19 mouse cellular contexts compared by ENCODE assay signal in the genomic region with DNA sequence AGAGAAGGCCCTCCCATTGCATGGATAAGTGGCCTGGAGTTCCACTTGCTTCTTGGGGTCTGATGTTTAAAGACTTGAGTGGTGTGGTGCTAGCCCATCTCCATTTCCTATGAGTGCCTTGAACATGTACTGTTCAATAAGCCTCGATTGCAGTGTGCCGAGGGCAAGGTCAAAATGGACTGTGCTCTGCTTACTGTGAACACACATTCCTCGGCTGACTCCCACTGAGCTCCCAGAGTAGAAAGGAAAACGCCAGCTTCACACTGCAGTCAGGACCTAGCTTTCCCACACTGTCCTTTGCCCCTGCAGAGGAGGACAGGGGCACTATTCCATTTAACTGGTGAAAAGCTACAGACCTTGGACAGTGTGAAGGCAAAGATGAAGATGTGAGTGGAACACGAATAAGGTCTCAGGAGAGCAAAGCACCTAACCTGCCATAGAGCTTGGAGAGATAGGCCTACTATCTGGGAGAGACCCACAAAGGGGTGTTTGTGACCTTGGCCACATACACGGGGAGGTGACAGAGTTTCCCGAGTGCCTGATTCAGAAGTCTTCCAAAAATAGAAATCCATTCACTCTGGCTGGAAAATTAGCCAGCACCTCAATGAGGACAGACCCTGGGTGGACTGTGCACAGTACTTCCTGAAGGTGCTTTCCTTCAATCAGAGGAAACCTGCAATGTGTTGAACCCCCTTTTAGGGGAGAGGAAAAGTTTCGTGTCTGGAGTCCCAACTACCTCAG. TPM values are rescaled to one million over a fixed set of nuclear protein-coding genes. Genes with fewer than 3 reads are reported as not detected.
DNase-seq lines count a peak whose midpoint lies in the region; ATAC-seq and TF ChIP-seq lines count a peak whose summit lies in the region.
"Had no signal": no experiment of that assay in that cellular context is flagged by ENCODE, and none has a peak within 500 bp of the region (broad histone marks: within the 10 kb centered on the region; RNA-seq: fewer than 3 reads in every experiment).

No protein-coding gene starts in this region.

- no peaks in the 10 kb centered on the region for H3K4me1 ChIP-seq in kidney, adult 2 months (ENCODE audit: control insufficient read depth, insufficient read depth, low read length)
- no peaks in the 10 kb centered on the region for H3K4me1 ChIP-seq in kidney, embryonic 14.5 days (ENCODE audit: control insufficient read depth, insufficient read depth, low read length)
- peaks cover 7% of the 10 kb centered on the region for H3K4me1 ChIP-seq in embryonic facial prominence, embryonic 10.5 days
- peaks cover 23% of the 10 kb centered on the region for H3K4me1 ChIP-seq in heart, embryonic 16.5 days (ENCODE audit: control insufficient read depth, insufficient read depth, low read length)
- H3K4me1 ChIP-seq in hindbrain, embryonic 13.5 days (replicated peaks), result peaks cover 8% of the 10 kb centered on the region

- TF ChIP-seq CTCF in kidney, adult 2 months (conservative IDR thresholded peaks at IDR 0.05; ENCODE audit: insufficient read depth, insufficient read length, low read depth, low read length), result no peak

- peak; percentile 2 to 3 for DNase-seq in frontal cortex, postnatal 25 days (ENCODE audit: low spot score in 2 of 2)
- DNase-seq in frontal cortex, adult 2 months (ENCODE audit: extremely low spot score in 1 of 2, low spot score in 1 of 2), result no peak
- peak; percentile 42 for DNase-seq in kidney, adult 2 months
- peak; percentile 4 for DNase-seq in embryonic facial prominence, embryonic 10.5 days (ENCODE audit: low spot score)
- DNase-seq: cerebellum, adult 9-11 months; midbrain, embryonic 14.5 days; thymus, adult 2 months had no signal

- no peaks in the 10 kb centered on the region for H3K27me3 ChIP-seq in kidney, adult 2 months (replicated peaks; ENCODE audit: control insufficient read depth, insufficient read depth, low read length)
- H3K27me3 ChIP-seq in kidney, embryonic 14.5 days (ENCODE audit: control insufficient read depth, insufficient read depth, low read length), result peaks cover 14% of the 10 kb centered on the region
- H3K27me3 ChIP-seq in embryonic facial prominence, embryonic 10.5 days (replicated peaks; ENCODE audit: low read depth, poor library complexity, severe bottlenecking), result peaks cover 50% of the 10 kb centered on the region
- H3K27me3 ChIP-seq in heart, embryonic 16.5 days (ENCODE audit: control insufficient read depth, insufficient read depth, low read length), result no peaks in the 10 kb centered on the region
- peaks cover 31% of the 10 kb centered on the region for H3K27me3 ChIP-seq in hindbrain, embryonic 13.5 days
- H3K27me3 ChIP-seq: neural tube, embryonic 15.5 days had no signal

- no peaks in the 10 kb centered on the region for H3K36me3 ChIP-seq in kidney, adult 2 months (ENCODE audit: control insufficient read depth, insufficient read depth, low read length)
- H3K36me3 ChIP-seq in kidney, embryonic 14.5 days (ENCODE audit: control insufficient read depth, insufficient read depth, low read length), result no peaks in the 10 kb centered on the region
- H3K36me3 ChIP-seq in embryonic facial prominence, embryonic 10.5 days (replicated peaks), result no peaks in the 10 kb centered on the region
- no peaks in the 10 kb centered on the region for H3K36me3 ChIP-seq in heart, embryonic 16.5 days (ENCODE audit: control insufficient read depth, insufficient read depth)
- H3K36me3 ChIP-seq in hindbrain, embryonic 13.5 days, result peaks cover 9% of the 10 kb centered on the region; the same call in 1 of the 2 replicates
- H3K36me3 ChIP-seq: embryonic facial prominence, embryonic 15.5 days; forebrain, embryonic 10.5 days; kidney, embryonic 15.5 days; liver, embryonic 12.5 days had no signal

- no peak overlapping the region for H3K4me2 ChIP-seq in kidney, embryonic 14.5 days (replicated peaks; ENCODE audit: low read depth, low read length)
- peak overlapping the region; percentile 64; the same call in 1 of the 2 replicates for H3K4me2 ChIP-seq in heart, embryonic 16.5 days (ENCODE audit: low read depth, low read length)
- no peak overlapping the region for H3K4me2 ChIP-seq in hindbrain, embryonic 13.5 days
- H3K4me2 ChIP-seq: embryonic facial prominence, embryonic 15.5 days; liver, embryonic 12.5 days; neural tube, embryonic 15.5 days had no signal

- no peak overlapping the region for H3K4me3 ChIP-seq in kidney, adult 2 months (ENCODE audit: insufficient read depth, low read depth, low read length)
- H3K4me3 ChIP-seq in kidney, embryonic 14.5 days (ENCODE audit: low read length), result no peak overlapping the region
- H3K4me3 ChIP-seq in embryonic facial prominence, embryonic 10.5 days, result no peak overlapping the region
- no peak overlapping the region for H3K4me3 ChIP-seq in heart, embryonic 16.5 days (ENCODE audit: low read length)
- H3K4me3 ChIP-seq in hindbrain, embryonic 13.5 days, result no peak overlapping the region
- H3K4me3 ChIP-seq: embryonic facial prominence, embryonic 15.5 days; kidney, embryonic 15.5 days; liver, embryonic 12.5 days; myocyte; neural tube, embryonic 15.5 days had no signal

- TF ChIP-seq POLR2A in kidney, adult 2 months (IDR thresholded peaks at IDR 0.05; ENCODE audit: low read depth, low read length), result no peak

- WGBS in kidney, adult 2 months, result 47% methylated on average over 8 of the region's 8 CpGs
- 67% methylated on average over 8 of the region's 8 CpGs for WGBS in kidney, embryonic 14.5 days
- WGBS in embryonic facial prominence, embryonic 10.5 days, result 72% methylated on average over 8 of the region's 8 CpGs
- 36% methylated on average over 8 of the region's 8 CpGs for WGBS in heart, embryonic 16.5 days
- WGBS in hindbrain, embryonic 13.5 days, result 66% methylated on average over 8 of the region's 8 CpGs

- no peak overlapping the region for H3K9ac ChIP-seq in kidney, embryonic 14.5 days (ENCODE audit: low read depth, low read length)
- peak overlapping the region; percentile 37 for H3K9ac ChIP-seq in heart, embryonic 16.5 days (ENCODE audit: low read length)
- H3K9ac ChIP-seq in hindbrain, embryonic 13.5 days, result no peak overlapping the region
- H3K9ac ChIP-seq: embryonic facial prominence, embryonic 15.5 days; kidney, embryonic 15.5 days; liver, embryonic 12.5 days had no signal

- ATAC-seq in kidney, embryonic 14.5 days (ENCODE audit: low FRiP score, low TSS enrichment), result no peak
- ATAC-seq in heart, embryonic 16.5 days (replicated peaks; ENCODE audit: extremely low read depth, insufficient read depth, low FRiP score), result peak; percentile 68
- no peak for ATAC-seq in hindbrain, embryonic 13.5 days (ENCODE audit: low FRiP score)
- ATAC-seq: hindbrain, postnatal 0 days; liver, embryonic 12.5 days had no signal

- no peaks in the 10 kb centered on the region for H3K9me3 ChIP-seq in kidney, embryonic 14.5 days (ENCODE audit: control insufficient read depth, low read length)
- no peaks in the 10 kb centered on the region for H3K9me3 ChIP-seq in embryonic facial prominence, embryonic 10.5 days
- H3K9me3 ChIP-seq in heart, embryonic 16.5 days (replicated peaks; ENCODE audit: control insufficient read depth, low read length), result no peaks in the 10 kb centered on the region
- no peaks in the 10 kb centered on the region for H3K9me3 ChIP-seq in hindbrain, embryonic 13.5 days
- H3K9me3 ChIP-seq: embryonic facial prominence, embryonic 15.5 days; forebrain, embryonic 10.5 days; kidney, embryonic 15.5 days; liver, embryonic 12.5 days; neural tube, embryonic 15.5 days had no signal

- H3K27ac ChIP-seq in kidney, adult 2 months (ENCODE audit: insufficient read depth, low read depth, low read length), result peak overlapping the region; percentile 37; the same call in 1 of the 2 replicates
- H3K27ac ChIP-seq in kidney, embryonic 14.5 days (ENCODE audit: low read depth, low read length), result no peak overlapping the region
- no peak overlapping the region for H3K27ac ChIP-seq in embryonic facial prominence, embryonic 10.5 days (replicated peaks)
- peak overlapping the region; percentile 90 for H3K27ac ChIP-seq in heart, embryonic 16.5 days (ENCODE audit: low read length)
- no peak overlapping the region for H3K27ac ChIP-seq in hindbrain, embryonic 13.5 days
- H3K27ac ChIP-seq: embryonic facial prominence, embryonic 15.5 days; forebrain, embryonic 10.5 days; hindbrain, postnatal 0 days; kidney, embryonic 15.5 days; liver, embryonic 12.5 days; neural tube, embryonic 15.5 days had no signal

RNA-seq across cellular contexts. Expression of a gene that starts 15.9 kb away (rescaled TPM):
- 175 and 199 TPM in 2 replicates for polyA plus RNA-seq in frontal cortex, adult 2 months (2012; rRNA removed)
- polyA plus RNA-seq in kidney, adult 2 months (2012; rRNA removed), result 1.1 TPM in 2 replicates
- 0.41 and 1.1 TPM in 2 replicates for polyA plus RNA-seq in kidney, embryonic 14.5 days (2014; fragmentation: Nextera tagmentation; extraction: Ambion mirVana)
- 0.44 and 1.2 TPM in 2 replicates for polyA plus RNA-seq in embryonic facial prominence, embryonic 10.5 days (2016; fragmentation: Nextera tagmentation; extraction: Ambion mirVana)
- 4.8 and 5.8 TPM in 2 replicates for polyA plus RNA-seq in heart, embryonic 16.5 days (2015; fragmentation: Nextera tagmentation; extraction: Ambion mirVana)
- polyA plus RNA-seq in hindbrain, embryonic 13.5 days (2015; fragmentation: Nextera tagmentation; extraction: Ambion mirVana), result 21.7 and 23.0 TPM in 2 replicates
- polyA plus RNA-seq: myocyte had no signal

RNA-seq across cellular contexts. Expression of a gene that starts 17.2 kb away (rescaled TPM):
- polyA plus RNA-seq in frontal cortex, adult 2 months (2012; rRNA removed), result 126 and 151 TPM in 2 replicates
- 6.5 and 8.1 TPM in 2 replicates for polyA plus RNA-seq in kidney, adult 2 months (2012; rRNA removed)
- polyA plus RNA-seq in kidney, embryonic 14.5 days (2014; fragmentation: Nextera tagmentation; extraction: Ambion mirVana), result 5.1 and 6.8 TPM in 2 replicates
- 10.3 and 10.9 TPM in 2 replicates for polyA plus RNA-seq in embryonic facial prominence, embryonic 10.5 days (2016; fragmentation: Nextera tagmentation; extraction: Ambion mirVana)
- polyA plus RNA-seq in heart, embryonic 16.5 days (2015; fragmentation: Nextera tagmentation; extraction: Ambion mirVana), result 16.9 and 17.2 TPM in 2 replicates
- 51.0 and 51.2 TPM in 2 replicates for polyA plus RNA-seq in hindbrain, embryonic 13.5 days (2015; fragmentation: Nextera tagmentation; extraction: Ambion mirVana)

RNA-seq across cellular contexts. Expression of a gene that starts 37.0 kb away (rescaled TPM):
- polyA plus RNA-seq in frontal cortex, adult 2 months (2012; rRNA removed), result 0.11 and 0.18 TPM in 2 replicates
- polyA plus RNA-seq in kidney, adult 2 months (2012; rRNA removed), result not detected in 2 replicates
- 0.34 and 0.37 TPM in 2 replicates for polyA plus RNA-seq in kidney, embryonic 14.5 days (2014; fragmentation: Nextera tagmentation; extraction: Ambion mirVana)
- polyA plus RNA-seq in embryonic facial prominence, embryonic 10.5 days (2016; fragmentation: Nextera tagmentation; extraction: Ambion mirVana), result 0.54 and 0.76 TPM in 2 replicates
- polyA plus RNA-seq in heart, embryonic 16.5 days (2015; fragmentation: Nextera tagmentation; extraction: Ambion mirVana), result 0.47 and 1.4 TPM in 2 replicates
- 0.63 and 0.70 TPM in 2 replicates for polyA plus RNA-seq in hindbrain, embryonic 13.5 days (2015; fragmentation: Nextera tagmentation; extraction: Ambion mirVana)
- polyA plus RNA-seq: thymus, adult 2 months had no signal

RNA-seq across cellular contexts. Expression of a gene that starts 58.4 kb away (rescaled TPM):
- 0.22 TPM in 1 of 2 replicates, not detected in the other for polyA plus RNA-seq in frontal cortex, adult 2 months (2012; rRNA removed)
- polyA plus RNA-seq in kidney, adult 2 months (2012; rRNA removed), result not detected in 2 replicates
- 0.35 TPM in 1 of 2 replicates, not detected in the other for polyA plus RNA-seq in kidney, embryonic 14.5 days (2014; fragmentation: Nextera tagmentation; extraction: Ambion mirVana)
- polyA plus RNA-seq in embryonic facial prominence, embryonic 10.5 days (2016; fragmentation: Nextera tagmentation; extraction: Ambion mirVana), result 0.15 and 0.25 TPM in 2 replicates
- polyA plus RNA-seq in heart, embryonic 16.5 days (2015; fragmentation: Nextera tagmentation; extraction: Ambion mirVana), result 0.13 and 0.34 TPM in 2 replicates
- 1.7 and 2.3 TPM in 2 replicates for polyA plus RNA-seq in hindbrain, embryonic 13.5 days (2015; fragmentation: Nextera tagmentation; extraction: Ambion mirVana)
- polyA plus RNA-seq: limb, embryonic 11.5 days; lung, embryonic 16.5 days; myocyte; thymus, adult 2 months had no signal

Comparison
In these comparisons a context has a peak if more than half of its experiments do, and no peak if none do; other contexts are left out.
1. DNase-seq: peak in frontal cortex, postnatal 25 days (2 of 2), kidney, adult 2 months (single experiment) and embryonic facial prominence, embryonic 10.5 days (single experiment); none in frontal cortex, adult 2 months (0 of 2).
2. H3K27ac ChIP-seq: peak in kidney, adult 2 months (single experiment) and heart, embryonic 16.5 days (single experiment); none in kidney, embryonic 14.5 days (single experiment), embryonic facial prominence, embryonic 10.5 days (single experiment) and hindbrain, embryonic 13.5 days (single experiment).